Mouse (Mus musculus) heart, postnatal 10 days (tissue): ENCODE results near the gene Gon7. TPM values are rescaled to one million over a fixed set of nuclear protein-coding genes. Genes with fewer than 3 reads are reported as not detected.
A peak's percentile ranks its signal among the peaks of the same experiment; 100 is the strongest.

Experiments
- DNase-seq, 2 experiments: peaks; one replicate each; pipeline ENCODE4 v3.0.0; 2021
- intact Hi-C: fragments of 180-260 bp; cut with DNase I; formaldehyde crosslinking; loops from one replicate; pipeline ENCODE4 v1.15.1; 2025
- total RNA-seq, 2 experiments: library from RNA; stranded (reverse); gene quantifications; 2 replicates each; pipeline ENCODE4 v1.2.3; 2021

Gene Gon7
- total RNA-seq, 2 experiments from 2014 or later: 10.6 to 11.7 TPM

DNA sequence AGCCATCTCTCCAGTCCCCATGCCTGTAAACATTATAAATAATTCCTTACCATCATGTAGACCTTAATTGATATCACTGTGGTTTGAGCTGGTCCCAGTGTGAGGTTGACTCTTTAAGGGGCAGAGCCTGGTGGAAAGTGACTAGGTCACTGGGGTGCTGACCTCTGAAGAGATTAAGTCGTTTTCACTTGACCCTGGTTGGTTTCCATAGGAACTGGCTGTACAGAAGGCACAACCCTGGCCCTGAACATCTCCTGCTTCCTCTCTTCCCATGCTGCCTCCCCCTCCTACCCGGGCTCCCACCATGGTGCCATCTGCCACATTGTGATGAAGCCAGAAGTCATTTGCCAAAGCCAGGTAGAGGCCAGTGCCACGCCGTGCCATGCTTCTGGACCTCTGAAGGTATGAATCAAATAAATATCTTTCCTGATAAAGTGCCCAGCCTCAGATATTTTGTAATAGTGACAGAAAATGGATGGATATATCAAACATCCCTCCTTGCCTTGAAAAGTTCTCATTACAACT, 46.7 kb downstream of the Gon7 start:
- DNase-seq: no peak
- intact Hi-C loops: no loop called here

GRCm38 (mm10) chr12:102709896-102710295, 47.7 kb downstream of the Gon7 start:
- intact Hi-C loops: loop anchor here (5.0 kb wide), 2 partner anchors 188 to 213 kb away; no protein-coding TSS in a partner anchor
- DNase-seq: no peak

DNA sequence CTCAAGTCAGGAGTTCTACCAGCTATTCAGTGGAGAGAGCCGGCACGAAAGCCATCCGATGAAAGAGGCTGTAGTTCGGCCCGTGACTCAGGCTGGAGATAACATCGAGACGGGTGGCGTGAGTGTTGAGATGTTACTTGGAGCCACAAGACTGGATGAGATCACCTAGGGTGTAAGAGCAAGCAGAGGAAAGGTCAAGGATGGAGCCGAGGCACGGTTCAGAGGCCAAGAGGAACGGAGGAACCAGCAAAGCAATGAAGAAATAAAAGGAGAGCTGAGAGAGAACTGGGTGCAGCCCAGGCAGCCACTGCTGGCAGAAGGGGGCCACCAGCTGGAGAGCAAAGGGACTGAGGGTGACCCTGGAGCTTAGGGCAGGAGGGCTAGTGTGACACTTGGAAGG, 49.4 kb downstream of the Gon7 start:
- intact Hi-C loops: loop anchor here (1.0 to 5.0 kb wide), 3 partner anchors 129 to 211 kb away; no protein-coding TSS in a partner anchor
- DNase-seq: peak; percentile 55 to 58

- no peak for DNase-seq
- intact Hi-C loops: loop anchor here (5.0 kb wide), 2 partner anchors 185 to 210 kb away; no protein-coding TSS in a partner anchor
These were observed 50.7 kb downstream of the Gon7 start for GRCm38 (mm10) chr12:102706833-102707463.

- no peak for DNase-seq
- intact Hi-C loops: loop anchor here (1.0 to 5.0 kb wide), 3 partner anchors 27 to 209 kb away; no protein-coding TSS in a partner anchor
These were observed 51.5 kb downstream of the Gon7 start for GRCm38 (mm10) chr12:102705906-102706640.

DNA sequence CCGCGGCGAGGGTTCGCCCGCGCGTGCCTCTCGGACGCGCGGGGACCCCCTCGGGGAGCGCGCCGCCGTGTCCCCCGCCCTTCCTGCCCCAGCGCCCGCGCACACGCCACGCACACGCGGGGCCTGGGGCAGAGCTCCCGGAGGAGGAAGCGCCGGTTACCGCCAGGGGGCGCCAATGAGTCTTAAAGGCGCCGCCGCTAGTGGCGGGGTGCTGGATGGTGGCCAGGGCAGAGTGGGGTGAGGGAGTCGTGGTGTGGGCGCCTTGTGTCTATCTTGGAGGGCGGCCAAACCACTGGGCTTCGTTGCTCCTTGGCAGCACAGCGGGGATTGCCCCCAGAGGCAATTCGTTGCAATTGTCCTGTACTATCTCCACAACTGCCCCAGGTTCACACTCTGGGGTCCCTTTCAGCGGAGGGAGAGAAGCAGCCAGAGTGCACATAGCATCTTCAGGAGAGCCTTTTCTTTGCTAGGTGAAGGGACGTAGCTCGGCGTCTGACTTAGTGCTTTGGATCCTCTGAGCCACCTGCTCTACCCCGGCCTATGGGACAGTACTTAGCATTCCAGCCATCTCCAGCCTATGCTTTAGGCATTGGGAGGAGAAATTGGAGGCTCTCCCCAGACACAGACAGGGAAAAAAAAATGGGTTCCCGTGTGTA, 52.3 kb downstream of the Gon7 start:
- DNase-seq: peak; percentile 83 to 91
- intact Hi-C loops: loop anchor here (1.0 to 5.0 kb wide), 3 partner anchors 28 to 208 kb away; no protein-coding TSS in a partner anchor

DNA sequence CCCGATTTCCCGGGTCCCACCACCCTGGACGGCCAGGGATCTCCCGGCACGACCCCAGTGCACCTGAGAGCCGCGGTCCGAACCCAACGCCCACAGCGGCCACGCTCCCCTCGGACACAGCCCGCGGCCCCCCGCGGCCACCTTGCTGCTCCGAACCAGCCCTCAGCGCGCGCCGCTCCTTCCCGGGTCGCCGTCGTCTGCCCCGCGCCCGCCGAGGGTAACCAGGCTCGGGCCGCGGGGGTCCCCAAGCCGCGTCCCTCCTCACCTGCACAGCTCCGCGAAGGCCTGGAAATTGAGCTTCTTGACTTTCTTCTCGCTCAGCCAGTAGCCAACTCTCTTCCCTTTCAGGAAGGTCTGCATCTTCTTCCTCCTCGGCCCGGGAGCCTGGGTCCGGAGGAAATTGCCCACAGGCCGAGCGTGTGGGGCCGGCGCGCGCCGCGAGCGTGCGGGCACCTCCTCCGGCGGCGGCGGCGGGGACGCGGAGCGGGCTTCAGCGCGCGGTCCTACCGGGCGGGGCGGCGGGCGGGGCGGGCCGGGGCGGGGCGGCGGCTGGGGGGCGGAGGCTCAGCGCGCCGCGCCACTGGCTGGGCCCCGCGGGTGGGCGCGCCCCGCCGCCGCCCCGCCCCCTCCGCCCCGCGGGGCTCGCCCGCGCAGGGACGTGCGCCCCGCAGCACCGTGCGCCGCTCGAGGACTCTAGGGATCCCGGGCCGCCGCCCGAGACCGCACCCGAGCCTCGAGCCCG, 53.0 kb downstream of the Gon7 start, which contains the start of gene Itpk1:
TSS of gene Itpk1 (minus strand) at position 474 of the 742 bp plus-strand sequence.
- peak; percentile 56 for DNase-seq
- intact Hi-C loops: loop anchor here (1.0 to 5.0 kb wide), 3 partner anchors 29 to 207 kb away; no protein-coding TSS in a partner anchor

GRCm38 (mm10) chr12:102703921-102704408, 53.6 kb downstream of the Gon7 start:
- no peak for DNase-seq
- intact Hi-C loops: no loop called here

- intact Hi-C loops: no loop called here
- no peak for DNase-seq
These were observed 54.2 kb downstream of the Gon7 start for GRCm38 (mm10) chr12:102703441-102703840.

Other genes with a start within 250 kb of the Gon7 start
- gene Chga, start 202.8 kb downstream of the Gon7 start, total RNA-seq: not detected
- 10 to 100 TPM in 1 of 2 experiments, 1 to 10 TPM in 1; 9.6 to 11.2 TPM for gene Itpk1, start 52.9 kb downstream of the Gon7 start, total RNA-seq
- 10 to 100 TPM in 1 of 2 experiments, 1 to 10 TPM in 1; 9.1 to 10.5 TPM for gene Moap1, start 14.1 kb downstream of the Gon7 start, total RNA-seq
- 1 to 10 TPM; 4.8 to 5.5 TPM for gene Tmem251, start 14.0 kb downstream of the Gon7 start, total RNA-seq
- not detected for gene Gm28051, start within 50 bp of the Gon7 start, total RNA-seq
- gene Ubr7, start 164 bp upstream of the Gon7 start, total RNA-seq: 10 to 100 TPM; 33.1 to 34.3 TPM
- 1 to 10 TPM; 5.0 to 5.4 TPM for gene Gm20604, start 869 bp upstream of the Gon7 start, total RNA-seq
- gene Btbd7, start 120.7 kb upstream of the Gon7 start, total RNA-seq: 10 to 100 TPM; 35.6 to 38.1 TPM
- gene Cox8c, start 141.5 kb upstream of the Gon7 start, total RNA-seq: not detected
- under 1 TPM; 0.02 to 0.14 TPM for gene Unc79, start 191.1 kb upstream of the Gon7 start, total RNA-seq